Mouse (Mus musculus): ENCODE measurements at regions not wholly inside any gene's neighbourhood (a gene's known extent, or its start where the extent isn't known, plus 50 kb on each side); places are given as distances from the start of the nearest gene placed in this dataset.

DNA sequence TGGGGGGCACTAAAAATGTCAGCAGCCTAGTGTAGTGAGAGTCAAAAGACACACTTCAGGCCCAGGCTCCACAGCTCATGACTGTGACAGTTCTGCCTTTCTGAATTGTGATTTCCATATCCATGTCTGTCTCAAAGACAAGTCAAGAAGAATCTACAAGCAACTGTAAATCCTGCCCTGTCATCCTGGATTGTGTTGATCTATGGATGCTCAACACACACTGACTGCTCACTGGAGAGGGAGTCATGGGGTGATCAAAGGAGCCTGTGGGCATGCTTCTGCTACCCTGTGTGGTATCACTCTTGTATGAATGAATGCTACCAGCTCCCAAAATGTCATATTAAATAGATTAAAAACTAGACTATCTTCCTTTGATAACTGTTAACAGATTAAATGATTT lies 186.4 kb upstream of the Meis1 start:
- no peak overlapping the region for H3K4me3 ChIP-seq
- no peak for DNase-seq (ENCODE audit: extremely low spot score, low spot score)
- peaks cover 32% of the 10 kb centered on the region for H3K4me1 ChIP-seq
- no peak overlapping the region for H3K27ac ChIP-seq
- H3K27me3 ChIP-seq (ENCODE audit: poor library complexity, severe bottlenecking) = peaks cover 31% of the 10 kb centered on the region
- H3K9me3 ChIP-seq = no peaks in the 10 kb centered on the region
- H3K36me3 ChIP-seq (replicated peaks) = no peaks in the 10 kb centered on the region

GRCm38 (mm10) chr11:19219476-19219875 lies 200.7 kb upstream of the Meis1 start:
- DNase-seq (ENCODE audit: extremely low spot score, low spot score) = no peak
- Histone ChIP-seq H3K9me3 (no peaks in the 10 kb centered on the region), H3K4me1 (peaks cover 10% of the 10 kb centered on the region), H3K4me3 (no peak overlapping the region), H3K36me3 (replicated peaks) (no peaks in the 10 kb centered on the region), H3K27ac (no peak overlapping the region), H3K27me3 (ENCODE audit: poor library complexity, severe bottlenecking) (0 out of 2 replicates have a peak, but pooled peaks cover 12% of the 10 kb centered on the region)
- WGBS = 92% methylated on average over 3 of the region's 3 CpGs

- WGBS = no CpG with 5 or more reads among the region's 1 CpGs
- Histone ChIP-seq H3K4me3 (no peak overlapping the region), H3K9me3 (no peaks in the 10 kb centered on the region), H3K36me3 (replicated peaks) (no peaks in the 10 kb centered on the region), H3K27me3 (ENCODE audit: poor library complexity, severe bottlenecking) (0 out of 2 replicates have a peak, but pooled peaks cover 12% of the 10 kb centered on the region), H3K27ac (no peak overlapping the region), H3K4me1 (peaks cover 13% of the 10 kb centered on the region)
- no peak for DNase-seq (ENCODE audit: extremely low spot score, low spot score)
Measured at GRCm38 (mm10) chr11:19221442-19221841, 202.7 kb upstream of the Meis1 start.

- H3K9me3 ChIP-seq = no peaks in the 10 kb centered on the region
- no peaks in the 10 kb centered on the region for H3K36me3 ChIP-seq (replicated peaks)
- 90% methylated on average over 2 of the region's 2 CpGs for WGBS
- no peak for DNase-seq (ENCODE audit: extremely low spot score, low spot score)
- no peak overlapping the region for H3K4me3 ChIP-seq
- H3K27ac ChIP-seq = no peak overlapping the region
- peaks cover 17% of the 10 kb centered on the region for H3K4me1 ChIP-seq
- 0 out of 2 replicates have a peak, but pooled peaks cover 12% of the 10 kb centered on the region for H3K27me3 ChIP-seq (ENCODE audit: poor library complexity, severe bottlenecking)
Measured at GRCm38 (mm10) chr11:19226756-19227155, 208.0 kb upstream of the Meis1 start.

DNA sequence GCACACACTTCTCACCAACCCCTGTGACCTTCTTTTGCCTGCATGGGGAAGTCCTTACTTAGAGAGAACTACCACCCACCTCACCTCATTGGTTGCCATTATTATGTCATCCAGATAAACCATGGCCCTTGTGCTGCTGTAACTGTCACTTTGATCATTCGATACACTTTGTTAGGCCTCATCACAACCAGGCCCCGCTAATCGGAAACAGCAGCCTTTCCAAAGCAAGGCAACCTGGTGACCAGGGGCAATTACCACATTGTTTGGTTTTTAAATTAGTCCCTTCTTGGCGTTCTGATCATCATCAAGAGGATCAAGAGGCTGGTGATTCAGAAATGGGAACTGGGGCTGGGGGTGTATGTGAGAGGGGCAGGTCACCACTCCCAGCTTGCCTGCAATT lies 208.9 kb upstream of the Meis1 start:
- peak; percentile 29 for DNase-seq (ENCODE audit: extremely low spot score, low spot score)
- Histone ChIP-seq H3K4me1 (peaks cover 17% of the 10 kb centered on the region), H3K27ac (no peak overlapping the region), H3K27me3 (ENCODE audit: poor library complexity, severe bottlenecking) (0 out of 2 replicates have a peak, but pooled peaks cover 5% of the 10 kb centered on the region), H3K36me3 (replicated peaks) (no peaks in the 10 kb centered on the region), H3K9me3 (no peaks in the 10 kb centered on the region), H3K4me3 (no peak overlapping the region)
- WGBS = 59% methylated on average over 4 of the region's 4 CpGs

DNA sequence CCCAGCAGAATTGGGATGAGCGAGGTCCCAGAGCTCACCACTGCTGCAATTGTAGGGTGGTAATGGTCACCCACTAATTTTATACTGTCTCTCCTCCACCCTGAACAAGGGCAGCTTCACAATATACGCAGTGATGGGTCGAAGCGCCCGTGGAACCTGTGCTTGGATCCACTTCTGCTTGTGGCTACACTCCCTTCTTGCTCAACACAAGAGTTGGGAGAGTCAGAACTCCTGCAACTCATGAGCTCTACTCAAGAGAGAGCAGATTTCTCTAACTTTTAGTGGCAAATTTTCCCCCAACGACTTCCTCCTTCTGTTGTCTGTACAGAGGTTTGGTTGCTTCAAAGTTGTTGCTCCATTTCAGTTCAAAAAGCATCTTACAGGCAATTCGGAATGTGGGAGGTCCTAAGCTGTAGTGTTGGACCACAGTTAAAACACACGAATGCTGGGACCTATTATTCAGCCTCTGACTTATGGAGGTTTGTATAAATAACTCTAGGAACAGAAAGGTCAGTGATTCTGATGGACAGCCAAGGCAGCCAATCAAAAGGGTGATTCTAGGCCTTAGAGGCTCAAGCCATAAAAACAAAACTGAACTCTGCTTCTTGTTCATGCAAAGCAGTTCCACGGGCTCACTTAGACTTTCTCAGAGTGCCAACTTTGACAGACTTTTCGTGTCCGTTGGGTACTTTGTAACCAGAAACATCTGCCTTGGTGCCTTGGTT lies 227.8 kb upstream of the Meis1 start:
- H3K4me1 ChIP-seq = peaks cover 9% of the 10 kb centered on the region
- peaks cover 3% of the 10 kb centered on the region; the same call in 1 of the 2 replicates for H3K27me3 ChIP-seq (ENCODE audit: poor library complexity, severe bottlenecking)
- WGBS = 93% methylated on average over 11 of the region's 11 CpGs
- H3K4me3 ChIP-seq = no peak overlapping the region
- H3K9me3 ChIP-seq = no peaks in the 10 kb centered on the region
- H3K36me3 ChIP-seq (replicated peaks) = no peaks in the 10 kb centered on the region
- no peak overlapping the region for H3K27ac ChIP-seq
- no peak for DNase-seq (ENCODE audit: extremely low spot score, low spot score)

DNA sequence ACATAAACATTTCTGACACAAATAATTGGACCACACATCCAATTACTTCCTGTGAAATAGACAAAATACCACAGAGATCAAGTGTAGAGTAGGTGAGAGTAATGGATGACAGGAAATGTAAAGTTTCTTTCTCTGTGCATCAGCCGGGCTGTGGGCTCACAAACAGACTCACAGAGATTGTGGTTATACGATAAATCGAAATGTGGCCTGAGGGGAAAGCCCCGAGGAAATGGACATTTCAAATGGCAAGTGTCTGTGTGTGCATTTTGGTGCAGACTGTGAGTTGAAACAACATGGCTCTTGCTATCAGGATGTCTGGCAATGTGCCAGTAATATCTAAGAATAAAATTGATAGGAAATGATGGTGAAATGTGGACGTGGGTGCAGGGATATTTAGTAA lies 234.8 kb upstream of the Meis1 start:
- H3K4me3 ChIP-seq = no peak overlapping the region
- 0 out of 2 replicates have a peak, but pooled peaks cover 3% of the 10 kb centered on the region for H3K4me1 ChIP-seq
- 76% methylated on average over 5 of the region's 5 CpGs for WGBS
- no peaks in the 10 kb centered on the region for H3K9me3 ChIP-seq
- DNase-seq (ENCODE audit: extremely low spot score, low spot score) = no peak
- no peak overlapping the region for H3K27ac ChIP-seq
- H3K27me3 ChIP-seq (ENCODE audit: poor library complexity, severe bottlenecking) = peaks cover 3% of the 10 kb centered on the region; the same call in 1 of the 2 replicates
- no peaks in the 10 kb centered on the region for H3K36me3 ChIP-seq (replicated peaks)

GRCm38 (mm10) chr11:19254183-19254582 lies 235.4 kb upstream of the Meis1 start:
- Histone ChIP-seq H3K27me3 (ENCODE audit: poor library complexity, severe bottlenecking) (peaks cover 3% of the 10 kb centered on the region; the same call in 1 of the 2 replicates), H3K4me3 (no peak overlapping the region), H3K27ac (no peak overlapping the region), H3K9me3 (no peaks in the 10 kb centered on the region), H3K36me3 (replicated peaks) (no peaks in the 10 kb centered on the region), H3K4me1 (0 out of 2 replicates have a peak, but pooled peaks cover 3% of the 10 kb centered on the region)
- no peak for DNase-seq (ENCODE audit: extremely low spot score, low spot score)
- WGBS = 47% methylated on average over 4 of the region's 4 CpGs

DNA sequence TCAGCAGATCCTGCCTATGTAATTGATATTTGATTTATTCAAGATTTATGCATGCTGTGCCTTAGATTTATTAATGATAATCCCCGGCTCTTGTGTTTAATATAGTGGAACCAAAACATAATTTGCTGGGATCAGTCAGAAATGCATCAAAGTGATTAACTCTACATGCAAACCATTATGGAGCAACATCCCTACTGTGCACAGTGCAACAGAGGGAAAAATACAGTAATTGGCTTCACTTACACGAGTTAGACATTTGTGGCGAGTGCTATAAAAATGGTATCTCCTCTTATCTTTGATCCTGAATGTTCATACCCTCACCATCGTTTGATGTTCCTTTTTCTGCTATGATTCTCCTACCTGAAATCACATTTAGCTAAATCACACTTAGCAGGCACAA lies 238.8 kb upstream of the Meis1 start:
- peaks cover 3% of the 10 kb centered on the region; the same call in 1 of the 2 replicates for H3K4me1 ChIP-seq

GRCm38 (mm10) chr11:19262832-19263231 lies 244.0 kb upstream of the Meis1 start:
- no peaks in the 10 kb centered on the region for H3K27me3 ChIP-seq (ENCODE audit: poor library complexity, severe bottlenecking)
- no peaks in the 10 kb centered on the region; the same call in 1 of the 2 replicates for H3K4me1 ChIP-seq
- H3K36me3 ChIP-seq (replicated peaks) = no peaks in the 10 kb centered on the region
- H3K4me3 ChIP-seq = no peak overlapping the region
- WGBS = 79% methylated on average over 4 of the region's 4 CpGs
- no peak for DNase-seq (ENCODE audit: extremely low spot score, low spot score)
- no peaks in the 10 kb centered on the region; the same call in 1 of the 2 replicates for H3K9me3 ChIP-seq
- no peak overlapping the region for H3K27ac ChIP-seq

More for the DNA sequence above, 238.8 kb upstream of the Meis1 start:
- Histone ChIP-seq H3K27ac (no peak overlapping the region), H3K36me3 (replicated peaks) (no peaks in the 10 kb centered on the region), H3K27me3 (ENCODE audit: poor library complexity, severe bottlenecking) (peaks cover 3% of the 10 kb centered on the region; the same call in 1 of the 2 replicates), H3K9me3 (no peaks in the 10 kb centered on the region), H3K4me3 (no peak overlapping the region)
- WGBS = 78% methylated on average over 4 of the region's 4 CpGs
- no peak for DNase-seq (ENCODE audit: extremely low spot score, low spot score)

GRCm38 (mm10) chr11:19264798-19265671 lies 246.2 kb upstream of the Meis1 start:
- WGBS = 80% methylated on average over 18 of the region's 18 CpGs
- no peak for DNase-seq (ENCODE audit: extremely low spot score, low spot score)
- Histone ChIP-seq H3K36me3 (replicated peaks) (no peaks in the 10 kb centered on the region), H3K4me3 (no peak overlapping the region), H3K4me1 (no peaks in the 10 kb centered on the region), H3K27ac (no peak overlapping the region), H3K27me3 (ENCODE audit: poor library complexity, severe bottlenecking) (no peaks in the 10 kb centered on the region), H3K9me3 (no peaks in the 10 kb centered on the region; the same call in 1 of the 2 replicates)

DNA sequence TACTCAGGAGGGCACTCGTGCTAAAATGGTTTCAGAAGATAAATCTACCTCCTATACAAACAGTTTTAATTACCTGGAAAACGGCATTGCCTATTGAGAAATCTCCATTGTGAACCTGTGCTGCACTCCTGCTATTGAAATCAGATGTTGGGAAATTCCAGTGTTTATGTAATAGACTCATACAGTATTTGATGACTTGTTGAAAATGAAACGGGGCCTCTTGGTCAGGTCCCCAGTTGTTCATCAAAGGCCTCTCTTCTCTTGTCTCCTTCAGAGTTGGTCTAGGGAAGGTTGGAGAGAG lies 246.8 kb upstream of the Meis1 start:
- no peak overlapping the region for H3K4me3 ChIP-seq
- H3K27ac ChIP-seq = no peak overlapping the region
- H3K4me1 ChIP-seq = no peaks in the 10 kb centered on the region
- no peaks in the 10 kb centered on the region for H3K36me3 ChIP-seq (replicated peaks)
- H3K9me3 ChIP-seq = no peaks in the 10 kb centered on the region; the same call in 1 of the 2 replicates
- 74% methylated on average over 3 of the region's 3 CpGs for WGBS
- H3K27me3 ChIP-seq (ENCODE audit: poor library complexity, severe bottlenecking) = no peaks in the 10 kb centered on the region
- DNase-seq (ENCODE audit: extremely low spot score, low spot score) = no peak

DNA sequence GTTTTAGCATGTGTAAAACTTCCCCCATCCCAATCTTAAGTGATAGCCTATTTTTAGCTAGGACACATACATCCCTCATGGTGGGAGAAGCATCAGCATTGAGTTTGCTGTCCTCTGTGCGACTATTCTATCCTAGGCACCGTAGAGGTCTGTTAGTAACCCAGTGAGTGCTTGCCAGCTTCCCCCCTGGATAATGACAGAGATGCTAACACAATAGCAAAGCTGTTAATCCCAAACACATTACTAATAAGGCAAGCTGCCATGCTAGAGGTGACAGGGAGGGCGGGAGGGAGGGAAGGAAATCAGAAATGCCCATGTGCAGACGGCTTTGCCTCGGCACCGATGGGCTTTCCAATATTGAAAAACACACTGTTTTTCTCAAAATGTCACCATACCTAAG lies 272.2 kb upstream of the Meis1 start:
- H3K4me1 ChIP-seq = peaks cover 12% of the 10 kb centered on the region
- DNase-seq (ENCODE audit: extremely low spot score, low spot score) = no peak
- 81% methylated on average over 6 of the region's 6 CpGs for WGBS
- H3K36me3 ChIP-seq (replicated peaks) = no peaks in the 10 kb centered on the region
- H3K27ac ChIP-seq = no peak overlapping the region
- no peak overlapping the region for H3K4me3 ChIP-seq
- peaks cover 16% of the 10 kb centered on the region for H3K27me3 ChIP-seq (ENCODE audit: poor library complexity, severe bottlenecking)
- H3K9me3 ChIP-seq = no peaks in the 10 kb centered on the region

All from forebrain, embryonic 10.5 days (tissue).